Mouse (Mus musculus) MEL (cell line): Measurements from ENCODE around the gene Klk7. TPM values are rescaled to one million over a fixed set of nuclear protein-coding genes. Genes with fewer than 3 reads are reported as not detected.

Experiments used
- DNase-seq: peaks from one replicate; pipeline ENCODE4 v3.0.0; 2011; ENCODE audit warnings: low read depth, low spot score
- H3K27ac ChIP-seq: 2 replicates; pipeline ENCODE4 v1.5.1; 2012; ENCODE audit warnings: low read depth, mild to moderate bottlenecking, control low read depth, low read length, moderate library complexity; ENCODE audit not compliant: control insufficient read depth
- H3K27me3 ChIP-seq, 2 experiments: fragments of 150-350 bp in 1 of 2; sonication (generic) in 1 of 2; 2 replicates each; pipeline ENCODE4 v1.6.1; 2012; ENCODE audit warnings: low read length in 2 of 2, mild to moderate bottlenecking in 2 of 2, improper control_type of control experiment in 1 of 2, moderate library complexity in 1 of 2; ENCODE audit not compliant: insufficient read depth in 2 of 2, control insufficient read depth in 1 of 2
- H3K36me3 ChIP-seq, 2 experiments: 2 replicates each; pipeline ENCODE4 v1.6.1; 2012 to 2014; ENCODE audit warnings: low read length in 2 of 2, improper control_type of control experiment in 1 of 2, inconsistent platforms in 1 of 2, mild to moderate bottlenecking in 1 of 2; ENCODE audit not compliant: insufficient read depth in 2 of 2, control insufficient read depth in 1 of 2
- H3K4me1 ChIP-seq, 2 experiments: fragments of 150-350 bp in 1 of 2; sonication (generic) in 1 of 2; 2 replicates each; pipeline ENCODE4 v1.6.1; 2012; ENCODE audit warnings: low read length in 2 of 2, improper control_type of control experiment in 1 of 2, mild to moderate bottlenecking in 1 of 2; ENCODE audit not compliant: insufficient read depth in 2 of 2, control insufficient read depth in 1 of 2
- H3K4me3 ChIP-seq, 2 experiments: fragments of 150-350 bp in 1 of 2; sonication (generic) in 1 of 2; 2 replicates each; pipeline ENCODE4 v1.5.1; 2012; ENCODE audit warnings: low read depth in 2 of 2, low read length in 2 of 2, mild to moderate bottlenecking in 2 of 2, moderate library complexity in 2 of 2, control low read depth in 1 of 2, improper control_type of control experiment in 1 of 2; ENCODE audit not compliant: control insufficient read depth in 1 of 2, insufficient read depth in 1 of 2
- H3K79me2 ChIP-seq: 2 replicates; pipeline ENCODE4 v1.6.1; 2012; ENCODE audit warnings: mild to moderate bottlenecking, low read length, moderate library complexity; ENCODE audit not compliant: control insufficient read depth, poor library complexity, insufficient read depth
- H3K9ac ChIP-seq: 2 replicates; pipeline ENCODE4 v1.6.1; 2012; ENCODE audit warnings: low read depth, mild to moderate bottlenecking, control low read depth, low read length, moderate library complexity; ENCODE audit not compliant: control insufficient read depth, poor library complexity, severe bottlenecking
- H3K9me3 ChIP-seq: fragments of 150-350 bp; sonication (generic); replicated peaks from 2 replicates; pipeline ENCODE4 v1.6.1; 2012; ENCODE audit warnings: mild to moderate bottlenecking, low read length, improper control_type of control experiment, moderate library complexity; ENCODE audit not compliant: insufficient read depth
- BHLHE40 ChIP-seq: IDR thresholded peaks from 2 replicates; pipeline ENCODE4 v1.6.1; 2012; ENCODE audit warnings: low read depth, mild to moderate bottlenecking, inconsistent platforms, low read length, improper control_type of control experiment, borderline replicate concordance
- CHD2 ChIP-seq: IDR thresholded peaks from 2 replicates; pipeline ENCODE4 v1.6.1; 2011; ENCODE audit warnings: low read length, improper control_type of control experiment
- E2F4 ChIP-seq: IDR thresholded peaks from 2 replicates; pipeline ENCODE4 v1.6.1; 2011; ENCODE audit warnings: low read depth, low read length, improper control_type of control experiment, borderline replicate concordance
- ELF1 ChIP-seq: IDR thresholded peaks from 2 replicates; pipeline ENCODE4 v1.6.1; 2014; ENCODE audit warnings: low read depth, mild to moderate bottlenecking, inconsistent platforms, low read length, improper control_type of control experiment, moderate library complexity
- EP300 ChIP-seq, 2 experiments: IDR thresholded peaks; 2 replicates each; pipeline ENCODE4 v1.6.1; 2011; ENCODE audit warnings: improper control_type of control experiment in 2 of 2, low read length in 2 of 2, low read depth in 1 of 2, mild to moderate bottlenecking in 1 of 2
- GABPA ChIP-seq: IDR thresholded peaks from 2 replicates; pipeline ENCODE4 v1.6.1; 2012; ENCODE audit warnings: low read depth, mild to moderate bottlenecking, inconsistent platforms, low read length, improper control_type of control experiment, moderate library complexity
- JUND ChIP-seq: IDR thresholded peaks from 2 replicates; pipeline ENCODE4 v1.6.1; 2011; ENCODE audit warnings: low read depth, mild to moderate bottlenecking, improper control_type of control experiment, low read length
- KAT2A ChIP-seq: conservative IDR thresholded peaks from 2 replicates; pipeline ENCODE4 v1.6.1; 2012; ENCODE audit warnings: low read depth, low read length, improper control_type of control experiment, inconsistent platforms
- MAX ChIP-seq: IDR thresholded peaks from 2 replicates; pipeline ENCODE4 v1.6.1; 2011; ENCODE audit warnings: low read length, improper control_type of control experiment
- MEF2A ChIP-seq: IDR thresholded peaks from 2 replicates; pipeline ENCODE4 v1.6.1; 2014; ENCODE audit warnings: low read depth, mild to moderate bottlenecking, inconsistent platforms, low read length, improper control_type of control experiment; ENCODE audit not compliant: poor library complexity, insufficient replicate concordance, severe bottlenecking; ENCODE audit errors: extremely low read depth
- MXI1 ChIP-seq: IDR thresholded peaks from 2 replicates; pipeline ENCODE4 v1.6.1; 2011; ENCODE audit warnings: mild to moderate bottlenecking, low read depth, low read length, improper control_type of control experiment
- MYC ChIP-seq: IDR thresholded peaks from 2 replicates; pipeline ENCODE4 v1.6.1; 2011; ENCODE audit warnings: low read depth, mild to moderate bottlenecking, low read length, improper control_type of control experiment, moderate library complexity
- POLR2A ChIP-seq, 2 experiments: IDR thresholded peaks; 2 replicates each; pipeline ENCODE4 v1.6.1; 2011 to 2012; ENCODE audit warnings: low read length in 2 of 2, mild to moderate bottlenecking in 2 of 2, control low read depth in 1 of 2, improper control_type of control experiment in 1 of 2, low read depth in 1 of 2, moderate library complexity in 1 of 2; ENCODE audit not compliant: control insufficient read depth in 1 of 2, insufficient read depth in 1 of 2, poor library complexity in 1 of 2
- POLR2AphosphoS2 ChIP-seq: IDR thresholded peaks from 2 replicates; pipeline ENCODE4 v1.6.1; 2011; ENCODE audit warnings: low read length, improper control_type of control experiment
- POLR2AphosphoS5 ChIP-seq: IDR thresholded peaks from 2 replicates; pipeline ENCODE4 v1.6.1; 2012; ENCODE audit warnings: low read depth, borderline replicate concordance, mild to moderate bottlenecking, inconsistent platforms, low read length, moderate library complexity, mixed read lengths
- TBP ChIP-seq: IDR thresholded peaks from 2 replicates; pipeline ENCODE4 v1.8.0; 2011; ENCODE audit warnings: low read depth, low read length, improper control_type of control experiment
- TCF12 ChIP-seq: IDR thresholded peaks from 2 replicates; pipeline ENCODE4 v1.6.1; 2014; ENCODE audit warnings: low read depth, mild to moderate bottlenecking, inconsistent platforms, low read length, improper control_type of control experiment, moderate library complexity
- UBTF ChIP-seq: IDR thresholded peaks from 2 replicates; pipeline ENCODE4 v1.6.1; 2012; ENCODE audit warnings: low read depth, mild to moderate bottlenecking, inconsistent platforms, low read length, improper control_type of control experiment, moderate library complexity, borderline replicate concordance; ENCODE audit not compliant: insufficient read depth
- ZC3H11A ChIP-seq: IDR thresholded peaks from 2 replicates; pipeline ENCODE4 v1.6.1; 2012; ENCODE audit warnings: low read depth, mild to moderate bottlenecking, inconsistent platforms, low read length, improper control_type of control experiment
- ZKSCAN1 ChIP-seq: IDR thresholded peaks from 2 replicates; pipeline ENCODE4 v1.6.1; 2012; ENCODE audit warnings: low read depth, mild to moderate bottlenecking, inconsistent platforms, low read length, improper control_type of control experiment, moderate library complexity
- ZMIZ1 ChIP-seq: IDR thresholded peaks from 2 replicates; pipeline ENCODE4 v1.6.1; 2012; ENCODE audit warnings: low read depth, mild to moderate bottlenecking, inconsistent platforms, low read length, improper control_type of control experiment, moderate library complexity
- polyA plus RNA-seq, 2 experiments: library from polyadenylated mRNA; stranded (reverse) in 1 of 2; unstranded in 1 of 2; fragments of >175 nt in 1 of 2; fragments of >200 nt in 1 of 2; gene quantifications; 2 replicates each; pipeline versions ENCODE4 v1.2.1 to v1.2.4; 2012; ENCODE audit warnings: low replicate concordance in 2 of 2, low read depth in 1 of 2; ENCODE audit not compliant: insufficient read length in 2 of 2, insufficient read depth in 1 of 2, missing spikeins in 1 of 2
- total RNA-seq: library from RNA; depleted of rRNA; stranded (reverse); fragments of 300-350 nt; gene quantifications from 2 replicates; pipeline ENCODE4 v1.2.3, GENCODE M21; 2012

Gene Klk7
- total and polyA plus RNA-seq, 3 experiments, result not detected

DNA sequence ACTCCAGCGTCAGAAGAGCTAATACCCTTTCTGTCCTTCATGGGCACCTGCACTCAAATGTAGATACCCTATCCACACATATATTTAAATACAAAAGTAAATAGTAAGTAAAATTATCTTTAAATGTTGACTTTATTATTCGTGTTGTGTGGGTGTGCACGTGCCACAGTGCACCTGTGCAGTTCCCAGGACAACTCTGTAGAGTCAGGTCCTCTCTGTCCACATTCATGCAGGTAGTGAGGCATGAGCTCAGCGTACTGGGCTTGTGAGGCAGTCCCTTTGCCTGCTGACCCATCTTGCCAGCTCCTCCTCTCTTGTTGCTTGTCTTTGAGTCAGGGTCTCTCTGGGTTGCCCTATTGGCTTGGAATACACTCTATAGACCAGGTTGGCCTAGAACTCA lies 16.6 kb downstream of the Klk7 start:
- no peaks in the 10 kb centered on the region for H3K36me3 ChIP-seq
- no peak overlapping the region for H3K4me3 ChIP-seq
- TF ChIP-seq GABPA (no peak), ZC3H11A (no peak)
- no peak for DNase-seq
- no peaks in the 10 kb centered on the region for H3K79me2 ChIP-seq
- H3K9me3 ChIP-seq, result no peaks in the 10 kb centered on the region
- H3K27ac ChIP-seq, result no peak overlapping the region
- H3K9ac ChIP-seq, result no peak overlapping the region
- H3K27me3 ChIP-seq, result no peaks in the 10 kb centered on the region
- H3K4me1 ChIP-seq, result no peaks in the 10 kb centered on the region

GRCm38 (mm10) chr7:43829006-43829405 lies 17.9 kb downstream of the Klk7 start:
- H3K27ac ChIP-seq, result no peak overlapping the region
- H3K79me2 ChIP-seq, result no peaks in the 10 kb centered on the region
- TF ChIP-seq ELF1 (no peak), ZMIZ1 (no peak), POLR2A (IDR thresholded peaks at IDR 0.05; ENCODE audit: control insufficient read depth in 1 of 2, insufficient read depth in 1 of 2, low read depth in 1 of 2, low read length in 2 of 2, poor library complexity in 1 of 2) (no peak), MEF2A (no peak), KAT2A (no peak), ZKSCAN1 (no peak), EP300 (IDR thresholded peaks at IDR 0.05; ENCODE audit: low read depth in 1 of 2, low read length in 2 of 2) (no peak), BHLHE40 (no peak), CHD2 (no peak), TCF12 (no peak), MXI1 (no peak), E2F4 (no peak), POLR2AphosphoS2 (no peak), MYC (no peak), JUND (no peak), UBTF (no peak), POLR2AphosphoS5 (no peak), MAX (no peak), TBP (no peak)
- H3K9me3 ChIP-seq, result no peaks in the 10 kb centered on the region
- no peak overlapping the region for H3K4me3 ChIP-seq
- no peaks in the 10 kb centered on the region for H3K4me1 ChIP-seq
- no peaks in the 10 kb centered on the region for H3K36me3 ChIP-seq
- H3K9ac ChIP-seq, result no peak overlapping the region
- no peaks in the 10 kb centered on the region for H3K27me3 ChIP-seq
- no peak for DNase-seq
